Mouse (Mus musculus): ENCODE measurements around the gene Etv5.

GRCm38 (mm10) chr16:22417931-22418330, 21.6 kb downstream of the Etv5 start:
- no peak for TF ChIP-seq CTCF (IDR thresholded peaks at IDR 0.05; ENCODE audit: low read depth, low read length)
- no peak for TF ChIP-seq GATA1 (IDR thresholded peaks at IDR 0.05; ENCODE audit: borderline replicate concordance, low read length)

All from G1E (cell line).